Mouse (Mus musculus): ENCODE data around the gene Samd5.

DNA sequence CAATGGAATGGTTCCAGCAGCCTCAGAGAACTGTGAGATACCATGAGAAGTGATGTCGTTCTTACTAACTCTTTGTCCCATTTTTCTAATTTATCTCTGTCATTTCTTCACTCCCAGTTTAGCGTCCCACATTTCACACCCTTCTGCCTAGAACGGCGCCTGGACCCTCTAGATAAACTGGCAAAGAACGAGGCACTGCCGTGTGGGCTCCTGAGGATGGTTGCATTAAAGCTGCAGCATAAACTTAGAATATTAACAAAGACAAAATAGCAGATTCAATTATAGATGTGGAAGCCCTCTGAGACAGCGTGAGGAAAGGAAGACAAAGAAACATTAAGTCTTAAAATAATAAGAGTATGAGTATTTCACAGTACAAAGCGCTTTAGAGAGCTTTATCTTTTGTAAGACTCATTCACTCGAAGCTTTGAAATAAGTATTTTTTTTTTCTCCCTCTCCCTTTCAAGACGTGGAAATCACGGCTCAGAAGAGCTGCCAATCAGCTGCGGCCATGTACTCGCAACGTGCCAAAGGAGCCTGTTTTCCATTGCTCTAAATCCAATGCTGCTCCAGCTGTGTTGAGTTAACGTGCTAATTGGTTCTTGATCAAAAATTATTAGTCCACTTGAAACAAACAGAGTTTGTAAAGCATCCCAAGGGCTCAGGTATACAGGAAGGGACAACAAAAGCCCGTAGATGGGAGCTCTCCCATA is 19.1 kb upstream of the Samd5 start:
- TF ChIP-seq CTCF (IDR thresholded peaks at IDR 0.05; ENCODE audit: low read depth) (no peak), EP300 (IDR thresholded peaks at IDR 0.05; ENCODE audit: low read depth) (no peak)
